Mouse (Mus musculus) cortical plate, adult 2 months (tissue): Measurements from ENCODE around the gene Map3k7cl. TPM values are rescaled to one million over a fixed set of nuclear protein-coding genes. Genes with fewer than 3 reads are reported as not detected.

Experiments used
- H3K27ac ChIP-seq: fragments of 200-500 bp; 2 replicates; pipeline ENCODE4 v1.5.1; 2012; ENCODE audit warnings: low read length, control low read depth, inconsistent platforms; ENCODE audit not compliant: insufficient read depth
- H3K4me1 ChIP-seq: fragments of 200-500 bp; 2 replicates; pipeline ENCODE4 v1.6.1; 2011; ENCODE audit warnings: low read length; ENCODE audit not compliant: control insufficient read depth, insufficient read depth
- H3K4me3 ChIP-seq: fragments of 200-500 bp; 2 replicates; pipeline ENCODE4 v1.5.1; 2011; ENCODE audit warnings: mild to moderate bottlenecking, low read length, control low read depth; ENCODE audit not compliant: insufficient read depth
- CTCF ChIP-seq: fragments of 200-500 bp; IDR thresholded peaks from 2 replicates; pipeline ENCODE4 v1.5.1; 2011; ENCODE audit warnings: mild to moderate bottlenecking, control low read depth, low read length; ENCODE audit not compliant: insufficient read depth; ENCODE audit errors: extremely low read depth
- POLR2A ChIP-seq: fragments of 200-500 bp; IDR thresholded peaks from 2 replicates; pipeline ENCODE4 v1.6.1; 2011; ENCODE audit warnings: mild to moderate bottlenecking, low read length, control low read depth; ENCODE audit not compliant: insufficient read depth; ENCODE audit errors: extremely low read depth
- polyA plus RNA-seq: library from polyadenylated mRNA; depleted of rRNA; stranded (reverse); fragments of >200 nt; gene quantifications from 2 replicates; pipeline ENCODE4 v1.2.3, GENCODE M21; 2012

Gene Map3k7cl
- polyA plus RNA-seq, 1 experiment, result 1.2 TPM

- H3K4me3 ChIP-seq, result no peak overlapping the region
- H3K4me1 ChIP-seq, result no peaks in the 10 kb centered on the region
- H3K27ac ChIP-seq, result no peak overlapping the region
- TF ChIP-seq POLR2A (no peak), CTCF (peak; percentile 52)
These were observed 31.5 kb downstream of the Map3k7cl start for GRCm38 (mm10) chr16:87584618-87585017.

DNA sequence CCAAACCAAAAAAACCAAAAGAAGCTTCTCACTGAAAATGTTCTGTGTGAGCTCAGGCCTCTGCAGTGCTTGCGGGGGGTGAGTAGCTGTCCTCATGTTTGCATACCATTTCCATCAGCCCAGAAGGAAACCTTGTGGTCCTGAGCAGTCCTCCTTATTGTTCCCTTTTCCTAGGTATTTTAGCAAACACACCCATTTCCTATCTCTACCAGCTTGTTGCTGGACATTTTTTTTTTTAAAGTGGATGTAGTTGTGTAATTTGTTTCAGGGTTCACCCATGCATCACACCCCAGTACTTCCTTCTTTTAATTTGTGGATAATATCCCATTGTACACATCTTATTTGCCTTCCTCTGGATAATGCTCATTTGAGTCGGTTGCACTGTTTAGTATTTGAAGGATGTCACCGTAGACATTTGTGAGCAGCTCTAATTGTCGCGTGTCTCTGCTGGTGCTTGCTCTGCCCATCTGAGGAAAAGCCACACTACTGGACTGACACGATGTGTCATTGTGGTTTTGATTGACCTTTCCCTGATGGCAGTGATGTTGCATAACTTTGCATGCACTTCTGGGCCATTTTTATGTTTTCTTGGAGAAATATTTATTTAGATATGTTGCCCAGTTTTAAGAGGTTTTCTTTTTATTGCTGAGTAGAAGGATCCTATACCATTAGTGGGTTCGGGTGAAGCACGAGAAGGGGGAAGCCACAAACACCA lies 32.6 kb downstream of the Map3k7cl start:
- TF ChIP-seq CTCF (no peak), POLR2A (no peak)
- Histone ChIP-seq H3K4me1 (no peaks in the 10 kb centered on the region), H3K27ac (no peak overlapping the region), H3K4me3 (no peak overlapping the region)

DNA sequence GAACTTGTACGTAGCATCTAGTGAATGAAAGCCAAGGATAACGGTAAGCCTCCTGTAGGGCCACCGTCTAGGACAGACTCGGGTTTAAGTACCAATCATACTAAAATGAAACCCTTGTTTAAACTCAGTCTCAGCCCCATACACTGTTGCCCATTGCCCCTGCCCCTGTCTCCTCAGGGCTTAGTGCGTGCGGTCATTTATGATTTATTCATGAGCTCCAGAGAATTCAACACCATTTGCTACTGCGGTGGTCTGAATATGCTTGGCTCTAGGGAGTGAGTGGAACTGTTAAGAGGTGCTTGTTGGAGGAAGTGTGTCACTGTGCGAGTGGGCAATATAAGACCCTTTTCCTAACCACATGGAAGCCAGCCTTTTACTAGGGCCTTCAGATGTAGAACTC lies 34.7 kb downstream of the Map3k7cl start:
- Histone ChIP-seq H3K4me1 (no peaks in the 10 kb centered on the region), H3K27ac (no peak overlapping the region), H3K4me3 (no peak overlapping the region)
- TF ChIP-seq CTCF (no peak), POLR2A (no peak)

- H3K4me3 ChIP-seq, result no peak overlapping the region
- H3K27ac ChIP-seq, result no peak overlapping the region
- H3K4me1 ChIP-seq, result 0 out of 2 replicates have a peak, but pooled peaks cover 1% of the 10 kb centered on the region
- no peak for TF ChIP-seq CTCF
- TF ChIP-seq POLR2A, result no peak
These were observed 41.0 kb downstream of the Map3k7cl start for GRCm38 (mm10) chr16:87594145-87594544.

DNA sequence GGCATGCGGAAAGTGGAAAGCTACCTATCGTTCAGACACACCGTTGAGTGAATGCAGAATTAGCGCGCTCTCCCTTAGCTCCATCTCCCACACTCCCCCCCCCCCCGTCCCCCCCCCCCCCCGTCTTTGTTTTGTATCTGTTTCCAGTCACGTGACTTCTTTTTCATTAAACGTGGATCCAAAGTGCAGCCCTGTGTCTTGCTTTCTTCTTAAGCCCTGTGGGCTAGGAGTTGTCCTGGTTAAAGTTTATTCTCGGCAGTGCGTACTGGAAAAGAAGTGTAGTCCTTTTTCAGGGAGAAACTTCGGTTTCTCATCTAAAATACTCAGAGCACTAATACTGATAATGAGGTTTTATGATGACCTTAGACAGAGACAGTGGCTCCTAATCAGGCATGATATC lies 42.0 kb downstream of the Map3k7cl start:
- no peak for TF ChIP-seq CTCF
- no peak for TF ChIP-seq POLR2A
- Histone ChIP-seq H3K4me3 (no peak overlapping the region), H3K27ac (no peak overlapping the region), H3K4me1 (0 out of 2 replicates have a peak, but pooled peaks cover 1% of the 10 kb centered on the region)

DNA sequence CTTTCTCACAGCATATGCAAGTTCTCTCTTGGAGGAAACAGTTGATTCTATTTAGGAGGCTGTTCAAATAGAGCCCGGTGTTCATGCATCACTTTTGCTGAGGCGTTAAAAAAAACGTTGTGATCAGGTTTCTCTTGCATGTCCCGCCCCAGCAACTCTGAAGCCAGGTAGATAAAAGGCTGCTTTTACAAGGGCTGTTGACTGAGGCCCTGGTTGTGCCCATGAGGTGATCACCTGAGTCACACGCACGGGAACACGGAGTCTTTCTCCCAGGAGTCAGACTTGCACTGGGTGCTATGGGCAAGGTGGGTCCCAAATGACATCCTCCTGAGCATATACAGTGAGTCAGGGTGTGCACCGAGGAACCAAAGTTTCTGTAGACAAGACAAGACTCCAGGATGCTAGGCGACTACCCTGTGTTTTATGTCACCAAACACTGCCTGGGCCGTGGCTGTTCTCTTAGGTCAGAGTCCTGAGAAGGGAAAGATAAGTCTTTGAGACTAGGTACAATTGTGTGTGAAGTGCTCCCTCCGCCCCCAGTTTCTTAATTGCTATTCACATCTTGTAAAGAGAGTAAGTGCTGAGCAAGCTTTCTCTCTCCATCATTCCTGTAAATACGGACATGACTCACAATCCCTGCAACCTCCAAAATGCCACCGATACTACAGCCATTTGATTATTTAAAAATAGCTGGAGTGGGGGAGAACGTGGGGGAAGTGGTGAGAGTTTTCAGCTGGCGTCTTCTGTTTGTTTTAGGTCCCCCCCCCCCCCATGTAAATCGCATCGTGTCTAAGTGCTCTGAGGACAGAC lies 49.8 kb downstream of the Map3k7cl start:
- H3K4me1 ChIP-seq, result no peaks in the 10 kb centered on the region; the same call in 1 of the 2 replicates
- no peak overlapping the region for H3K4me3 ChIP-seq
- no peak overlapping the region for H3K27ac ChIP-seq
- TF ChIP-seq CTCF (no peak), POLR2A (no peak)

- TF ChIP-seq CTCF (no peak), POLR2A (no peak)
- H3K4me3 ChIP-seq, result no peak overlapping the region
These were observed 50.9 kb downstream of the Map3k7cl start for GRCm38 (mm10) chr16:87604002-87604401.

GRCm38 (mm10) chr16:87604883-87605282 lies 51.8 kb downstream of the Map3k7cl start:
- Histone ChIP-seq H3K4me1 (no peaks in the 10 kb centered on the region; the same call in 1 of the 2 replicates), H3K4me3 (no peak overlapping the region), H3K27ac (no peak overlapping the region)
- TF ChIP-seq CTCF (no peak), POLR2A (no peak)

More at GRCm38 (mm10) chr16:87604002-87604401, 50.9 kb downstream of the Map3k7cl start:
- Histone ChIP-seq H3K27ac (no peak overlapping the region), H3K4me1 (no peaks in the 10 kb centered on the region; the same call in 1 of the 2 replicates)

DNA sequence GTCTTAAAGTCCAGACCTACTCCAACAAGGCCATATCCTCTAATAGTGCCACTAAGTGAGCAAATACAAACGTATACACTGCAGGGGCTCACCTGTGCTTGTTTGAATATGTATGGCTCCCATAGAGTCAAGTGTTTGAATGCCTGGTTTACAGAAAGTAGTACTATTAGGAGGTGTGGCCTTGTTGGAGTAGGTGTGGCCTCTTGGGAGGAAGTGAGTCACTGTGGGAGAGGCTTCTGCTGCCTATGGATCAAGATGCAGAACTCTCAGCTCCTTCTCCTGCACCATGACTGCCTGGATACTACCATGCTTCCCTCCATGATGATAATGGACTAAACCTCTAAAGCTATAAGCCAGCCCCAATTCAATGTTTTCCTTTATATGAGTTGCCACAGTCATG lies 54.3 kb downstream of the Map3k7cl start:
- TF ChIP-seq POLR2A (no peak), CTCF (no peak)
- H3K4me1 ChIP-seq, result no peaks in the 10 kb centered on the region; the same call in 1 of the 2 replicates
- no peak overlapping the region for H3K4me3 ChIP-seq
- H3K27ac ChIP-seq, result no peak overlapping the region
